Mouse (Mus musculus) adipocyte (in vitro differentiated cells): ENCODE results near the gene Sap30.

ENCODE experiments used
- DNase-seq: peaks from one replicate; pipeline ENCODE4 v3.0.0-alpha.2; 2016; ENCODE audit warnings: low spot score

Gene Sap30

GRCm38 (mm10) chr8:57436437-57436796 lies 51.2 kb downstream of the Sap30 start:
- no peak for DNase-seq

- DNase-seq = no peak
Observed at GRCm38 (mm10) chr8:57435768-57436436, 51.8 kb downstream of the Sap30 start.

GRCm38 (mm10) chr8:57432802-57433201 lies 54.9 kb downstream of the Sap30 start:
- DNase-seq = no peak
